Mouse (Mus musculus) gastrocnemius, postnatal 14 days (tissue): ENCODE data around the gene Sp8. TPM values are rescaled to one million over a fixed set of nuclear protein-coding genes. Genes with fewer than 3 reads are reported as not detected.

Experiments
- DNase-seq: peaks from one replicate; pipeline ENCODE4 v3.0.0; 2021; ENCODE audit warnings: mixed read lengths
- intact Hi-C: fragments of 180-260 bp; cut with DNase I; formaldehyde crosslinking; loops from one replicate; pipeline ENCODE4 v1.15.1; 2025; ENCODE audit warnings: low total_unique reads
- long read RNA-seq, 2 experiments: library from polyadenylated mRNA; stranded (forward); transcript quantifications; one replicate each; pipeline ENCODE4 v2.0.0; 2021
- total RNA-seq, 2 experiments: library from RNA; stranded (reverse); gene quantifications; 2 replicates each; pipeline ENCODE4 v1.2.3; 2021

The Sp8 gene
- total RNA-seq = not detected
- long read RNA-seq, experiment 1 = 0 reads
- long read RNA-seq, experiment 2 = 0 reads

DNA sequence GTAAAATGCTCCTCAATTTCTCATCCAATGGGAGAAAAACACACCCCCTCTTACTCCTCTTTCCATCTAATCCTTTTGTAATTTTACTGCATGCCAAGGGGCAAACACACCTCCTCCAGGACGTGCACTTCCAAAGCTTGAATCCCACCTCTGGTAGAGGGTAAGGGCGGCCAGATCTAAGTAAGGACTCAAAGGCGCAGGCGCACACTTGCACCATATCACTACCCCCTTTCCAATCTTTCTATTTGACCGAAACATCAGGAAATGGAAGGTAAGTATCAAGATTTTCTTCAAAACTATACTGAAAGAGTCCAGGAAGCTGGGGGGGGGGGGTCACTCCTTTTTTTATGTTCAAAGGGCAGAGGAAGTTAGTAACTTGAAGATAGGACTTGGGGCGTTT, at the start of gene Sp8:
Gene Sp8 (plus strand): TSS at position 109 of the 400 bp plus-strand sequence.
- DNase-seq = no peak
- intact Hi-C loops = no loop called here

DNA sequence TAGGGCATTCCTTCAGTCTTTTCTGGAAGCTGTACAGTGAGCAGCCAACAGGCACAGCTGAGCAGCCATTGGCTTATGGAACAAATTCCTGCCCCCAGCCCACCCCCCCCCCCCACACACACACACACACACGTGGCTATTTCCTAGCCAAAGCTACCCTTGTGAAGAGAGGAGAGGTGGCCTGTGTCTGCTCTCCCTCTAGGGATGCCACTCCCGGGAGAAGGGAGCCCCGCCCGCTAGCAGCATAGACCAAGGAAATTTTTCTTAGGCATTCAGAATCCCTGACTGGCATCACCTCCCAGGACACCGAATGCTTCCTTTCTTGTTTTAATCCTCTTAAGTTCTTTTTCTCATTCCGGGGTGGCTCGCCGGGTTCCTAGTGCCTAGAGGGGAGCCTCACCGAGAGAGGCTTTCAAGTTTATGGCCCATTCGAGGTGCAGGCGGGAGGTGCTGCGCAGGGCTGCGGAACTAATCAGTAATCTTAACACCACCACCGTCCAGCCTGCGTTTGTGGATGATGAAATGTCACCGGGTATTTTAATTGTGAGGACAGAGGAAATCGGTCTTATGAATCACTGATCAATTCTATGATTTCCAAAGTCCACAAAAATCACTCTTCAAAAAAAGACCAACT, 34.7 kb upstream of the Sp8 start:
- intact Hi-C loops = no loop called here
- DNase-seq = no peak

DNA sequence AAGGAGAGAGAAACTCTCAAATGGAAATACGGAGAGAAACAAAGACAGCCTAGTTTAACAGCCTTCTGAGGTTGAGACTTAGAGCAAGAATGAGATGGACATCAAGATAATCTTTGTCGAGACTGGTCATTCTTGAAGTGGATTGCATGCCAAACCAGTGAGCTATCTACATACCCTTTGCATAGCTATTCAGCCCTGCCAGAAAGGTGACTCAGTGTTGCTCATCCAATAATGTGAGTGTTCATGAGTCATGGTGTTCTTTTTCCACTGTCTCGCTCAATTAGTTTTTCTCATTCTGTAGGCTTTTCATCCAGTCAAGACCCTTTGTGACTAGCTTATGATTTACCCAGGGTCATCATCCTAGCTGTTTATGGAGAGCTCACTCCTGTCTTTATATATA, 31.6 kb upstream of the Sp8 start:
- intact Hi-C loops = no loop called here

DNA sequence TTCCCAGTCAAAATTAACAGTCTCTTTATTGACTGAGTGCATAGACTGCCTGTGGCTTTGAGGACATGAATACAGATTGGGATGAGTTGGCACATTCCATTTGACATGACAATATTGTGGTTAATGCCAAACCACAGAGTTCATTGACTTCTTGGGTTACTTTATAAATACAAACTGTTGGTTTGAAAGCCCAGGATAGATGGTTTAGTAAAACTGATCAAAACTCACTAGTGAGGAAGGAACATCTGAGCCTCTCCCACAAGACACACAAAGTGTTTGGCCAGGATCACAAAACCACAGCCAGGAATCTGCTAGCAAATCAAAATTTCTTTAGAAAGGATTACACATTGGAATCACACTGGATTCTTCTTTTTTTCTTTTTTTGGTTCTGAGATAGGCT, 30.0 kb upstream of the Sp8 start:
- intact Hi-C loops = no loop called here
- DNase-seq = no peak

More for the DNA sequence above, 31.6 kb upstream of the Sp8 start:
- DNase-seq = no peak

DNA sequence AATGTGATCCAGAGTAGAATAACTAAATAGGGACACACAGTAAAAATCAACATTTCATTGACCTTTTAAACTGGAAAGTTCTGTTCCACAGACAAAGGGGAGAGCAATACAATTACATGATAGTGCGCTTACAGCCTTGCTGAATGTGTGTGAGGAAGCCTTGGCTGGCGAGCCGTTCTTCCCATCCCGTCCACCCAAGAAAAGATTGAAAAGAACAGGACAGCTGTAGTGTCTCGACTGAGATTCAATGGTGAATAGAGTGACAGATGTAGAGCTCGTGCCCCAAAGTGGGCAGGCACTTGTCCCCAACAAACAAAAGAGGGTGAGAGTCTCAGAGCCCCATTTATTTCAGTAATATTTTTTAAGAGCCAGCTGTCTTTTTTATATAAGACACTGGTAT, 16.2 kb upstream of the Sp8 start:
- DNase-seq = no peak
- intact Hi-C loops = no loop called here

DNA sequence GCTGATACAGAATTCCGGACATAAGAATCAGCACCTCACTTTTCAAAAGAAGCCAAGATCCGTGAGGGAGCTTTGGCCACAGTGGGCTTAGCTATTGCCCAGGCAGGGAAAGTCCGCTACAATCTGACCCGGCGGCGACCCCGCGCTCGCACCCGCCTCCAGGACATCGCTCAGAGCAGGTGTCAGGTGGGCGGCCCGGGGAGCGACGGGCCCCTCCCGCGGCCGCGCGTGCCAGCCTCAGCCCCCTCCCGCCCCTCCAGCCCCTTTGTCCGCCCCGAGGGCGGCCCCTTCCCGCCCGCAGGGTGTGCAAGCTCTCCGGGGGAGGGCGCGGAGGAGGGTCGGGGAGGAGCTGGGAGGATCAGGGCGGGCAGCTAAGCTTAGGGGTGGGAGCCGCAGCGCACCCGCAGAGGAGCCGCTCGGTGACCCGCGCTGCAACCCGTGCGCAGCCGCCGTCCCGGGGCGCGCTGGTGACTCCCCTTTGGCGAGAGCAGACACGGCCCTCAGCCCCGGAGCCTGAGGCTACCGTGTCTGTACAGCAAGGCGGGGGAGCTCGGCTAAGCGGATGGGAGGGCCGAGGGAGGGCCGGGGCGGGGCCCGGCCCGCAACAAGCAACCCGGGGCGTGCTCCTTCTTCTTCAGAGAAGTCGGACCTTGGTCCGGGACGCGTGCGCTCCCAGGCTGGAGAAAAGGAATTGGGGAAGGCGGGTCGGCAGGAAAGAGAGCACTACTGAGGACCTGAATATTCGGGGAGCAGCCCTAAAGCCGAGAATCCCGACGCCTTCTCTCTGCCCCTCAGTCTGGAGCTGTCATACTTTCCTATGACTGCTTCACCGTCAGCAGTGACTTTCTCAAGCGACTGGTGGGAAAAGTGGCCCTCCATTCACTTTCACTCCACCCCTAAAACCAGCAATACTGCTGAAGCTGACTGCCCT, 9.5 kb upstream of the Sp8 start:
- intact Hi-C loops = no loop called here
- DNase-seq = no peak

DNA sequence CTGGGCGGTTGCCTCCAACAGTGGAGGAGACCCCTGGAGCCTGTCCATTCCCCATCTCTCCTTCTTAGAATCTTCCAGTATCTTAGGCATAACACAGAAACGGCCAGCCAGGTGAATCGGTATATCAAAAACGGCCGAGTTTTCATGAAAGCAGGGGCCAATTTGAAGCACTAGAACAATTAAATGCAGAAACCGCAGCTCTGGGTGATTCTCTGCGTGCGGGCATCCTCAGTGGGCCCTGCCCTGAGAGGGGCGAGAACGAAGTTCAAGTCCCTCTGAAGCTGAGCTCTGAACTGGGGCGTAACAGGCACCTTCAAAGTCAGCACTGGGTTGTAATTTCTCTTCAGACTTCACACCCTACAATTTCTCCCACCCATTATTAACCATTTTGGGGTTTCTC, 8.8 kb upstream of the Sp8 start:
- no peak for DNase-seq
- intact Hi-C loops = no loop called here

DNA sequence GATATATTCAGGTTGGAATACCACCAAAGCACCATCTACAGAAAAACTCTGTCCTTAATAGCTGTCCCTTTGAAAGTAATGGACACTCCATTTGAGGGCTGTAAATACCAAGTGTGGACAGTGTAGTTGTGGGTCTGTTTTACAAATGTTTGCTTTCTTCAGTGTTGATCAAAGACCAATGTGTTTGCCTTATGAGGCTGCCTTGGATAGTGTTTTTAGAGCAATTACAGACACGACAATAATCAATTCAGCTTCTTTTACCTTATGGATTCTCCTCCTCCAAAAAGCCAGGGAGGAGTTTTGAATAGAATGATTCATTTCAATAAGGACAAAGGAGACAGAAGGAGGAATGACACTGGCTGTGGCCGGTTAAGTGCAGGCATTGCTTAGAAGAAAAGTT, 7.9 kb upstream of the Sp8 start:
- intact Hi-C loops = no loop called here
- no peak for DNase-seq

DNA sequence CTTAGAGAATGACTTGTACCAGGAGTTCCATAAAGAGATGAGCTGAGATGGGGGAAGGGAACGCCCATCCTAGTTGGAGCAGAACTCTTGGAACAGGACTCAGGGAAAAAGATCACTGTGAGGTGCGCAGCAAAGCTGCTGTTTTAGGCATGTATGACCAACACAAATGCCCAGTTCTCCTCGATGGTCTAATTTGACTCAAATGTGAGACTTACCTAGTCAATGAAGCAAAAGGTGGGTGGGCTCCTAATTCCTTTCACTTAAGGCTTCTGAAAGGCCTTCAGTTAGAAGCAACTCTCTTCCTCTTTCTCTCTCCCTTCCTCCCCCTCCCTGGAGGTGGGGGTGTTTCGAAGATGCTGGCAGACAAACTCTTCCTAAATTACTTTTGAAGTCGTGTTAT, 6.7 kb upstream of the Sp8 start:
- intact Hi-C loops = no loop called here
- DNase-seq = no peak

DNA sequence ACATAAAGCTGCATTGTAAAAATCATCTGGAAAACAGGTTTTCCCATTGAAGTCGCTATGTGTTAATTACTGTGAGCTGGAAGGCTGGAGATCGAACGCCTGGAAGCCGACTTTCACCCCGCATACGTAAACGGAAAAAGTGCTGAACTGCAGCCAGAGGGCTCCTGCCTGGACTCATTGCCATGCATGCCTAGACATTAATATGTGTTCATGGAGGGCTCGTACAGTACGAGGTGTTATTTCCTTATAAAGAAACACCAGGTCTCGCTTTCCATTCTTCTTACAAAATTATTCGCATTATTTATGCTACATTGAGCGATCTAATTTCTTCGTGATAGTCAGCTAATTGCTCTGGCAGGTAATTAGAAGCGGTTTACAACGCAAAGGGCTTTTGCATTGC, 5.8 kb upstream of the Sp8 start:
- DNase-seq = no peak
- intact Hi-C loops = no loop called here

DNA sequence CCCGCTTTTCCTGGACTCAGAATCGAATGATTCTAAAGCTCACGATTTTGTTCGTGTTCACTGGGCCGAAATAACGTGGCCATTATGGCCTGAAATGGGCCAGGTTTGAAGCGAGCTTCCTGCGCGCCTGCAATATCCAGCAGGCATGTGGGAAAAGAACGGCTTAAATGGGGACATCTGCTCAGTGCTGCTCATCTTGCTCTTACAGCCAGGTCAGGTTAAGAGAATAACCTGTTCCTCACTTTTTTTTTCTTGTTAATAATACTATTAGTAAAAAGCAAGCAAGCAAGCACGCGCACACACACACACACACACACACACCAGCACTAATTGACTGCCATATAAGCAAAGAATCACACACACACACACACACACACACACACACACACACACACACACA, 5.3 kb upstream of the Sp8 start:
- intact Hi-C loops = no loop called here
- no peak for DNase-seq

DNA sequence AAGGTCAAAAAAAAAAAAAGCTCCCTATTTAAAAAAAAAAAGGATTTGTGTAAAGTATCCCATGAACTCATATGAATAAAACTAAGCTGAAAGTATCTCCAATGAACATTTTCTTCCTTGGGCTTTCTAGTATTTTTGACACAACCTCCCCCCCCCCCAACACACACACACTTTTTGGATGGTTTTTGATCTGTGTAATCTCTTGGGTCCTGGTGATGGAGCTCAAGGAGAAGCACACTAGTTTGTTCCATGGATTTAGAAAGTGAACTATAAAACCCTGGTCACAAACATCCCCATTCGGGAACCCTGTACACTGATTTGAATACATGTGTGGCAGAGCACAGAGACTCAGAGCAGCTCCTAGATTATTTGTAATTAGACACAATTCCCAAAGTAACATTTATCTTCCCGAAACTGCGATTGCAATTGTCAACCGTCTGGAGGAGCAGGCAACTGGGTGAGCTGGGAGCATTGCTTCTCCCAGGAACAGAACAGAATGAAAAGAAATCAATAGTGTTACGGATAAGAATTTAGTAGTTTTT, 4.7 kb upstream of the Sp8 start:
- intact Hi-C loops = no loop called here

DNA sequence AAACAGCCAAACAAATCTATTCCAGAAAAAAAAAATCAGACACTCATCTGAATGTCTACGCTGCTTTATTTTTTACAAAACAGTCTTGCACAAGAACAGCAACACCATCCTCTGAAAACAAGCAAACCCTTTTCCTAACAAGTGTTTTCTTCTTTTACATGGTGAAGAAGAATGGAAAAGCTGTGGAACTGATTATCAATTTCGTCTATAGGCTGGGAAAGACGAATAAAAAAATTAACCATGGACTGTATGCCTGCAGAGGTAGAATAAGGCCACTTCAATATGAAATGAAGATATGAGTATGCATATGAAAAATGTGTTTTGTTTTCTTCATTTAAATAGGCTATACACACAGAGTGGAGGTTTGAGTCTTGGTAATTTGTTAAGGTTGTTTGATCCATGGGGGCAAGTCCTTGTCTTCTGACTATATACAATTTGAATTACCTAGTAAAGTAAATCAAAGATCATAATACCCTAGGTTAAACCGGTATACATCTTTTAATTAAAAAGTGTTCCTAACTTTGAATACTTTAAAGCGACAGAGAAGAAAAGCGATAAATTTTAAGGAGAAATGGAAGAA, 4.1 kb upstream of the Sp8 start:
- intact Hi-C loops = no loop called here
- DNase-seq = no peak

More for the DNA sequence above, 4.7 kb upstream of the Sp8 start:
- no peak for DNase-seq

DNA sequence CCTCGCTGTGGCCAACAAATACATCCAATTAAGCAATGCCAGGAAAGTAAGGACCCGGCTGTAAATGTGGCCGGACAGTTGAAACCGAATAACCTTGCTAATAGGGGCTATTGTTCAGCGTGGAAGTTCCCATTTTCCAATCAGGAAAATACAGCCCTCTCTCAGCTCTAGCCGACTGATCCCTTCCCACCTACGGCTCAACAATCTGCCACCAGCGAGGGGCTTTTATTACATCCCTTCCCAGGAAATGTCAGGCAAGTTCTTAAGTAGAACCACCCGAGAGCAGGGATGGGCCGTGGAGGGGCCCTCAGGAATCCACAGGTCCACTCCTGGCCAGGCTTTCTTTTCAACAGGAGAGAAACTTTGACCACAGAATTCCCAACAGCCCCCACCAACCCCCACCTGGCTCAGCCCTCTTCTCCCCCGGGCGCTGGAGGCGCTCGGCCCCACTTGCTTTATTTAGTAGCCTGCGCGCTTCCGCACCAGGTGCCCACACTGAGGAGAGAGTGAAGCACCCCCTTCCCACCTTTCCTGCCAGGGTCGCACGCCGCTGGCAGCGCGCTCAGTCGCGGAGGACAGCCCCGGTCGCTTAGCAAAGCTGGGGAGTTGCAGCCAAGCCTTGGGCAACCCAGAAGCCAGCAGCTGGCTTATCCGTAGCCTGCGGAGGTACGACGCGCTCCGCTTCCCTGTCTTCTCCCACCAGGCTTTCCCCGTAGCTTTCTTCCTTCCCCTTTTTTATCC, 3.3 kb upstream of the Sp8 start:
- intact Hi-C loops = no loop called here
- no peak for DNase-seq

DNA sequence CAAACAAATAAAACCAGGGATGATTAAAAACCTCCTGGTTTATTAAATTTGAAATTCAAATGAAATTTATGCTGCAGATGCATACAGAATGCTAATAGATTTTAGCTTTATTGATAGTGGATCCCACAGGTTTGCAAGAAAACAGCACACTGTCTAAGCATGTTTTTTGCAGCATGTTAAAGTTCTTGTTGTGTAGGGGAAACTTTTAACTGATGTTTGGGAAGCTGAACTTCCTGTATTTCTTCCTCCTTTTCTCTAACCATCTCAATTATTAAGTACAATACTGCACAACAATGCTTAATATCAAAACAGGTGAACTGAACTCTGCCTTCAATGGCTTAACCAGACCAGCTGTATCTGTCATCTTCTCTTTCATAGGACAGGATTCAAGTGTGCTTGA, 2.0 kb upstream of the Sp8 start:
- DNase-seq = no peak
- intact Hi-C loops = no loop called here

DNA sequence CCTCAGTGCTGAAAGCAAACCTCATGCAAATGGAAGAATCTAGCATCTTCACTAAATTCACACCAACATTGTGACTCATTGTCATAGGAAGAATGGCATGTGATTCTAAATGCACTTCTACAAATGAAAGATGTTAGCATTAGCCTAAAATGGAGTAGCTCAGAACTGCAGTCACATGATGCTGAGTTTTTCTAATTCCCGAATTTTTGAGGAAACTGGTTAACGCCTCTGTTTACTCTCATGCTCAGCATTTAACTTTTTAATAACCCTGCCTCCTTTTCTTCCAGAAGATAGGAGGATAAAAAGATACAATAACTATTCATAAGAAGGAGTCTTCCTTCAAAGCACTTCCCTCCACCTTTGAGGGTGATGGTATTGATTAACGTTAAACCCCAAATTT, 1.3 kb upstream of the Sp8 start:
- intact Hi-C loops = no loop called here
- no peak for DNase-seq

DNA sequence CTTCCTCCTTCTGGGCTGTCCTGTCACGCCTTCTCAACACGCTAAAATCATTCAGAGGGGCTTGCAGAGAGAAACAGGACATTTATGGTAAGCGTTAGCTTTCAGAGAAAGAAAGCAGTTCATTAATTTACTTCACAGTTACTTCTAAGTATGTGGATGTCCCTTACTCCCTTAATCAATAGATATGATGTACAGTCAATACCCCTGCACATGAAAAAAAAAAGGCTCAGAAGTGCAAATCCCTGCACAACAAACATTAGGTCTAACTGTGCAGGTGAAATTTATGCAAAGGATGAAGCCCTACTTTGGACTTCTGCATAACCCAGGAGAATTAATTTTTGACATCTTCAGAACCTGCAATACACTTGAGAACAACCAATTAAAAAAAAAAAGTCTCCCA, 778 bp upstream of the Sp8 start:
- intact Hi-C loops = no loop called here
- no peak for DNase-seq

DNA sequence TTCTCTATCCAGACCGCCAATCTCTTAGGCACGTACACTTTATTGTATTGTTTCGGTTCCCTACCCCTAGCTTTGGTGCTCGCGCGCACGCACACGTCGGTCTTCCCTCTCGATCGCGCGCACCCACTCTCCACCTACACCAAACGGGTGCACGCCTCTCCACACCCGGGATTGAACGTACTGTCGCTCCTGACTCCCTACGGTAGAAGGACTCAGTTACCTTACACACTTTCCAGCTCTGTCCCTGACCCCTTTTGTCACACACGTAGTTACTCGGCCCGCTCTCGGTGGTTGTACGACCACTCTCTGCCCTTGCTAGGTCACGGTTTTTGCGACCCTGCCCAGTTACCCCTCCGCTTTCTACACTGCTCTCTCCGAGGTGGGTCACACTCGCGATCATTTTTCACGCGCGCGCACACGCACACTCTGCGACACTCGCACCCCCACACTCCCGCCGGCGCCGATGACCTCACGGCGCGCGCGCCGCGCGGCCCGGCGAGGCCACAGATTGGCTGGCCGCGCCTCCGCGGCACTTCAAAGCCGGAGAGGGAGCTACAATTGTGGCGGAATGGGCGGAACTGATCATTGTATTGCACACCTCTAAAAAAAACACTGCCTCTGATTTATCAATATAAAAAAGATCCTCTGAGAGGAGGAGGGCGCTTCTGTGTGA, 656 bp downstream of the Sp8 start:
- intact Hi-C loops = no loop called here
- no peak for DNase-seq

DNA sequence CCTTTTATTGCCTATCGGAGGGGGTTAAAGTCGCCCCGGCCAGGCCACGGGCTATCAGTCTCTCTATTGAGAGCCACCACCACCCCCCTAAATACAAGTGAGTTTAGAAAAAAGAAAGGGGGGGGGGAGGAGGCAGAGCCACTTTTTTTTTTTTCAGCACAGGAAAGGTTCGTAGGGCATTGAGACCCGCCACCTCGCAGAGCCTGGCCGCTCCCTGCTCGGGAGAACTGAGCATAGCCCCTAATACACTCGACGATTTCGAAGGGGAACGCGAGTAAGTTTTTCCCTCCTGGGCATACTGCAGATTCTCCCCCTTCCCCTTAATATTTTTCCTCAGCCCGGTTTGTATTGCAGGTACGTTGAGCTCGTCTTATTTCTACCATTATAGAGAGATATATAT, 1.3 kb downstream of the Sp8 start:
- DNase-seq = no peak
- intact Hi-C loops = no loop called here
